Mouse (Mus musculus) testis, adult 2 months (tissue): ENCODE results near the gene Cbx1.

Experiments used
- CTCF ChIP-seq: fragments of 200-500 bp; IDR thresholded peaks from 2 replicates; pipeline ENCODE4 v1.5.1; 2012; ENCODE audit warnings: low read depth, mild to moderate bottlenecking, inconsistent platforms, low read length, moderate library complexity; ENCODE audit not compliant: control insufficient read depth, insufficient read depth, insufficient replicate concordance
- POLR2A ChIP-seq: fragments of 200-500 bp; IDR thresholded peaks from 2 replicates; pipeline ENCODE4 v1.6.1; 2012; ENCODE audit warnings: low read depth, mild to moderate bottlenecking, inconsistent platforms, low read length, moderate library complexity; ENCODE audit not compliant: control insufficient read depth

DNA sequence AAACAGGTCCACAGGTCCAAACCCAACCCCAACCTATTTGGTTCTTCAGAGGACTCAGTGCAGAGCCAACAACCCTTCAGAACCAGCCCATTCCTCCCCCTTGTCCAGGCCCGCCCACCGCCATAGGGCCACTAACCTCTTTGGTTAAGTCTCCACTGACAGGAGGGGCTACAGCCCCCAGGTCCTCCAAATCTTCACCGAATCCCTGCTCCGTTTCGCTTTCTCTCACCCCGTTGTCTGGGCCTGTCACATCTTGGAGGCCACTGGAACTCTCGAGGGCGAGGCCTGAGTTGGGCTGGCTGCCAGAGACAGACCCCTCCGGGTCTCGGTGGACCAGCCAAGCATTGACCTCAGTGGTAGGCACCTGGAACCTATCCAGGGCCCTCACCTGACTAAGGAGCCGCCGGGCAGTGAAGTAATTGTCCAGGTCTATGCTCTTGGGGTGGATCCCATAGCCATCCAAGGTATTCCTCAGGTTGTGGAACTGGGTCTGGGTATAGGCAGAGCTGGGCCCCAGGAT lies 38.2 kb downstream of the Cbx1 start:
- TF ChIP-seq POLR2A (no peak), CTCF (no peak)
